Mouse (Mus musculus) MEL (cell line): ENCODE measurements around the gene Gm9745. TPM values are rescaled to one million over a fixed set of nuclear protein-coding genes. Genes with fewer than 3 reads are reported as not detected.

Source experiments
- DNase-seq: peaks from one replicate; pipeline ENCODE4 v3.0.0; 2011; ENCODE audit warnings: low read depth, low spot score
- H3K27ac ChIP-seq: 2 replicates; pipeline ENCODE4 v1.5.1; 2012; ENCODE audit warnings: low read depth, mild to moderate bottlenecking, control low read depth, low read length, moderate library complexity; ENCODE audit not compliant: control insufficient read depth
- H3K27me3 ChIP-seq, 2 experiments: fragments of 150-350 bp in 1 of 2; sonication (generic) in 1 of 2; 2 replicates each; pipeline ENCODE4 v1.6.1; 2012; ENCODE audit warnings: low read length in 2 of 2, mild to moderate bottlenecking in 2 of 2, improper control_type of control experiment in 1 of 2, moderate library complexity in 1 of 2; ENCODE audit not compliant: insufficient read depth in 2 of 2, control insufficient read depth in 1 of 2
- H3K36me3 ChIP-seq, 2 experiments: 2 replicates each; pipeline ENCODE4 v1.6.1; 2012 to 2014; ENCODE audit warnings: low read length in 2 of 2, improper control_type of control experiment in 1 of 2, inconsistent platforms in 1 of 2, mild to moderate bottlenecking in 1 of 2; ENCODE audit not compliant: insufficient read depth in 2 of 2, control insufficient read depth in 1 of 2
- H3K4me1 ChIP-seq, 2 experiments: fragments of 150-350 bp in 1 of 2; sonication (generic) in 1 of 2; 2 replicates each; pipeline ENCODE4 v1.6.1; 2012; ENCODE audit warnings: low read length in 2 of 2, improper control_type of control experiment in 1 of 2, mild to moderate bottlenecking in 1 of 2; ENCODE audit not compliant: insufficient read depth in 2 of 2, control insufficient read depth in 1 of 2
- H3K4me3 ChIP-seq, 2 experiments: fragments of 150-350 bp in 1 of 2; sonication (generic) in 1 of 2; 2 replicates each; pipeline ENCODE4 v1.5.1; 2012; ENCODE audit warnings: low read depth in 2 of 2, low read length in 2 of 2, mild to moderate bottlenecking in 2 of 2, moderate library complexity in 2 of 2, control low read depth in 1 of 2, improper control_type of control experiment in 1 of 2; ENCODE audit not compliant: control insufficient read depth in 1 of 2, insufficient read depth in 1 of 2
- H3K79me2 ChIP-seq: 2 replicates; pipeline ENCODE4 v1.6.1; 2012; ENCODE audit warnings: mild to moderate bottlenecking, low read length, moderate library complexity; ENCODE audit not compliant: control insufficient read depth, poor library complexity, insufficient read depth
- H3K9ac ChIP-seq: 2 replicates; pipeline ENCODE4 v1.6.1; 2012; ENCODE audit warnings: low read depth, mild to moderate bottlenecking, control low read depth, low read length, moderate library complexity; ENCODE audit not compliant: control insufficient read depth, poor library complexity, severe bottlenecking
- H3K9me3 ChIP-seq: fragments of 150-350 bp; sonication (generic); replicated peaks from 2 replicates; pipeline ENCODE4 v1.6.1; 2012; ENCODE audit warnings: mild to moderate bottlenecking, low read length, improper control_type of control experiment, moderate library complexity; ENCODE audit not compliant: insufficient read depth
- CHD1 ChIP-seq: IDR thresholded peaks from 2 replicates; pipeline ENCODE4 v1.6.1; 2012; ENCODE audit warnings: low read depth, mild to moderate bottlenecking, inconsistent platforms, low read length, improper control_type of control experiment
- CTCF ChIP-seq, 3 experiments: IDR thresholded peaks in 2 of 3; conservative IDR thresholded peaks in 1 of 3; 2 replicates each; pipeline ENCODE4 v1.5.1; 2011 to 2012; ENCODE audit warnings: low read length in 3 of 3, low read depth in 2 of 3, mild to moderate bottlenecking in 2 of 3, improper control_type of control experiment in 1 of 3, inconsistent platforms in 1 of 3, mixed read lengths in 1 of 3, moderate library complexity in 1 of 3; ENCODE audit not compliant: control insufficient read depth in 1 of 3, insufficient read depth in 1 of 3, poor library complexity in 1 of 3, severe bottlenecking in 1 of 3
- E2F4 ChIP-seq: IDR thresholded peaks from 2 replicates; pipeline ENCODE4 v1.6.1; 2011; ENCODE audit warnings: low read depth, low read length, improper control_type of control experiment, borderline replicate concordance
- ELF1 ChIP-seq: IDR thresholded peaks from 2 replicates; pipeline ENCODE4 v1.6.1; 2014; ENCODE audit warnings: low read depth, mild to moderate bottlenecking, inconsistent platforms, low read length, improper control_type of control experiment, moderate library complexity
- EP300 ChIP-seq, 2 experiments: IDR thresholded peaks; 2 replicates each; pipeline ENCODE4 v1.6.1; 2011; ENCODE audit warnings: improper control_type of control experiment in 2 of 2, low read length in 2 of 2, low read depth in 1 of 2, mild to moderate bottlenecking in 1 of 2
- GABPA ChIP-seq: IDR thresholded peaks from 2 replicates; pipeline ENCODE4 v1.6.1; 2012; ENCODE audit warnings: low read depth, mild to moderate bottlenecking, inconsistent platforms, low read length, improper control_type of control experiment, moderate library complexity
- MXI1 ChIP-seq: IDR thresholded peaks from 2 replicates; pipeline ENCODE4 v1.6.1; 2011; ENCODE audit warnings: mild to moderate bottlenecking, low read depth, low read length, improper control_type of control experiment
- MYB ChIP-seq: IDR thresholded peaks from 2 replicates; pipeline ENCODE4 v1.6.1; 2011; ENCODE audit warnings: mild to moderate bottlenecking, low read depth, low read length, improper control_type of control experiment
- NELFE ChIP-seq: IDR thresholded peaks from 2 replicates; pipeline ENCODE4 v1.6.1; 2011; ENCODE audit warnings: low read depth, low read length, improper control_type of control experiment
- POLR2A ChIP-seq, 2 experiments: IDR thresholded peaks; 2 replicates each; pipeline ENCODE4 v1.6.1; 2011 to 2012; ENCODE audit warnings: low read length in 2 of 2, mild to moderate bottlenecking in 2 of 2, control low read depth in 1 of 2, improper control_type of control experiment in 1 of 2, low read depth in 1 of 2, moderate library complexity in 1 of 2; ENCODE audit not compliant: control insufficient read depth in 1 of 2, insufficient read depth in 1 of 2, poor library complexity in 1 of 2
- POLR2AphosphoS2 ChIP-seq: IDR thresholded peaks from 2 replicates; pipeline ENCODE4 v1.6.1; 2011; ENCODE audit warnings: low read length, improper control_type of control experiment
- SIN3A ChIP-seq: IDR thresholded peaks from 2 replicates; pipeline ENCODE4 v1.6.1; 2012; ENCODE audit warnings: low read length, improper control_type of control experiment, inconsistent platforms
- SMC3 ChIP-seq: IDR thresholded peaks from 2 replicates; pipeline ENCODE4 v1.6.1; 2011; ENCODE audit warnings: low read depth, low read length, improper control_type of control experiment
- TBP ChIP-seq: IDR thresholded peaks from 2 replicates; pipeline ENCODE4 v1.8.0; 2011; ENCODE audit warnings: low read depth, low read length, improper control_type of control experiment
- TCF12 ChIP-seq: IDR thresholded peaks from 2 replicates; pipeline ENCODE4 v1.6.1; 2014; ENCODE audit warnings: low read depth, mild to moderate bottlenecking, inconsistent platforms, low read length, improper control_type of control experiment, moderate library complexity
- USF1 ChIP-seq: IDR thresholded peaks from 2 replicates; pipeline ENCODE4 v1.6.1; 2014; ENCODE audit warnings: low read depth, mild to moderate bottlenecking, inconsistent platforms, low read length, improper control_type of control experiment, moderate library complexity
- ZC3H11A ChIP-seq: IDR thresholded peaks from 2 replicates; pipeline ENCODE4 v1.6.1; 2012; ENCODE audit warnings: low read depth, mild to moderate bottlenecking, inconsistent platforms, low read length, improper control_type of control experiment
- ZNF384 ChIP-seq: IDR thresholded peaks from 2 replicates; pipeline ENCODE4 v1.6.1; 2012; ENCODE audit warnings: low read depth, mild to moderate bottlenecking, inconsistent platforms, low read length, improper control_type of control experiment
- polyA plus RNA-seq, 2 experiments: library from polyadenylated mRNA; stranded (reverse) in 1 of 2; unstranded in 1 of 2; fragments of >175 nt in 1 of 2; fragments of >200 nt in 1 of 2; gene quantifications; 2 replicates each; pipeline versions ENCODE4 v1.2.1 to v1.2.4; 2012; ENCODE audit warnings: low replicate concordance in 2 of 2, low read depth in 1 of 2; ENCODE audit not compliant: insufficient read length in 2 of 2, insufficient read depth in 1 of 2, missing spikeins in 1 of 2
- total RNA-seq: library from RNA; depleted of rRNA; stranded (reverse); fragments of 300-350 nt; gene quantifications from 2 replicates; pipeline ENCODE4 v1.2.3, GENCODE M21; 2012

Gene Gm9745
- total and polyA plus RNA-seq, 3 experiments, result not detected

DNA sequence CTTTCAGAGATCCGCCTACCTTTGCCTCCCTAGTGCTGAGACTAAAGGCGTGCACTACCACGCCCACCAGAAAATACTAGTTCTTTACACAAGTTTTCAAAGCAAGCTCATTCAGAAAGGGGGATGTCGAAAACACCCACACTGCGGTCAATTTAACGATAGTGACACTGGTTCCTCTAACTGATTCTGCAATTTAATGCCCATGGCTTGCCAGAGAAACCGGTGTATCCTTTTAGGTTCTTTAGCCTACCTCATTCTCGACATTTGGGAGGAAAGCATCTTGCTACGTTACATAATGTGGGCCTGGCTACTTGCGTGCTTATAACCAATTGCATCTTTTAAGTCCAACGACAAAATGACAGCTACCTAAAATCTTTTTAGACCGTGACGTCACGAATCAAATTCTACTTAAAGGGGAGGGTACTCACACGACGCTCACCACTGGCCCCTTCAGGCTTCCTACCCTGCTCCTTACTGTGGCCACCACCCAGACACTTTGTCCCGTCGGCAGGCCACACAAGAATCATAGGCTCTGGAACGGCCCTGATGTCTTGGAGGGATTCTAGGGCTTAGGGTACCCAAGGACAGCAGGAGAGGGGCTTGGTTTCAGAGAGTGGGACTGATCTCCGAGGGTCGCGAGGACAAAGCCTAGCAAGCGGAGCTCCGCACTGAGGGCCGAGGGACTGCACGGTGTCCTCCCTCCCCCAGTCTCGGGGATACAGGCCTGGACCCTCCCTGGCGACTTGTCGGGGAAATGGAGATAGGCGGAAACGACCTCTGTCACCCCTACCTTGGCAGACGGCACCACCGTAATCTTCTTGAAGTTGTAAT lies 47.3 kb upstream of the Gm9745 start:
- H3K9ac ChIP-seq, result peak overlapping the region; percentile 87
- H3K79me2 ChIP-seq, result peaks cover 44% of the 10 kb centered on the region
- no peak for TF ChIP-seq ZC3H11A
- TF ChIP-seq E2F4, result 0 out of 2 replicates have a peak, but pooled peaks have one; percentile 51
- peak; percentile 88 for TF ChIP-seq MXI1
- TF ChIP-seq POLR2A (IDR thresholded peaks at IDR 0.05; ENCODE audit: control insufficient read depth in 1 of 2, insufficient read depth in 1 of 2, low read depth in 1 of 2, low read length in 2 of 2, poor library complexity in 1 of 2), result peak in 1 of 2 experiments; percentile 35; a peak in 2 of 4 replicates
- peak; percentile 86 for TF ChIP-seq SIN3A
- TF ChIP-seq EP300 (IDR thresholded peaks at IDR 0.05; ENCODE audit: low read depth in 1 of 2, low read length in 2 of 2), result peak in 1 of 2 experiments; percentile 49; a peak in 1 of 4 replicates
- 0 out of 2 replicates have a peak, but pooled peaks have one; percentile 25 for TF ChIP-seq TBP
- TF ChIP-seq CHD1, result peak; percentile 91
- 0 out of 2 replicates have a peak, but pooled peaks have one; percentile 8 for TF ChIP-seq POLR2AphosphoS2
- TF ChIP-seq USF1, result no peak
- peak overlapping the region; percentile 63 for H3K27ac ChIP-seq
- H3K27me3 ChIP-seq, result no peaks in the 10 kb centered on the region
- peak overlapping the region; percentile 73 to 83 for H3K4me3 ChIP-seq
- H3K4me1 ChIP-seq, result peaks cover 13% of the 10 kb centered on the region in 2 experiments
- H3K9me3 ChIP-seq, result no peaks in the 10 kb centered on the region
- DNase-seq, result peak; percentile 74
- H3K36me3 ChIP-seq, result peaks cover 22 to 34% of the 10 kb centered on the region in 2 experiments

DNA sequence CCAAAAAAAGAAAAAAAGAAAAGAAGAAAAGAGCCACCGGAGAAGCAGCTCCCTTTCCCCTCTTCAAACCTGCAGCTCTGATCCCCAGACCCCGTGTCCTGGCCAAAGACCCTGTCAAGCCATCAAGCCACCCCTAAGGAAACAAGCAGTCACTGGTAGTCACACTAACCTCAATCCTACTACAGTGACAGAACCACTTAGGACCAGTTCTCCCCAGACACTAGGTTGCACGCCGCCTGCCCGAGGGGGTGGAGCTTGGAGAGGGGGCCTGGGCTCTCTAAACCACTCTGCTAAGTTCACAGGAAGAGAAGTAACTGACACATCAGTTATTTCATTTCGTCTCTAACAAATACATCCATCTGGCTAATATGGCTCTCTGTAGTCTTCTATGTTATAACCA lies 44.2 kb upstream of the Gm9745 start:
- peaks cover 7 to 10% of the 10 kb centered on the region in 2 experiments for H3K4me1 ChIP-seq
- H3K9me3 ChIP-seq, result no peaks in the 10 kb centered on the region
- TF ChIP-seq ZNF384 (no peak), NELFE (no peak), SMC3 (no peak), CHD1 (no peak), ELF1 (no peak), CTCF (IDR thresholded peaks at IDR 0.05 in 2 of 3, conservative IDR thresholded peaks at IDR 0.05 in 1 of 3; ENCODE audit: control insufficient read depth in 1 of 3, insufficient read depth in 1 of 3, low read depth in 2 of 3, low read length in 3 of 3, poor library complexity in 1 of 3, severe bottlenecking in 1 of 3) (no peak), MYB (no peak), ZC3H11A (no peak), GABPA (no peak), TCF12 (no peak)
- no peak for DNase-seq
- H3K27ac ChIP-seq, result no peak overlapping the region
- peaks cover 19 to 31% of the 10 kb centered on the region in 2 experiments for H3K36me3 ChIP-seq
- no peak overlapping the region for H3K9ac ChIP-seq
- H3K79me2 ChIP-seq, result peaks cover 52% of the 10 kb centered on the region
- H3K27me3 ChIP-seq, result no peaks in the 10 kb centered on the region
- H3K4me3 ChIP-seq, result no peak overlapping the region
